Mouse (Mus musculus) layer of hippocampus, adult 8-10 months (tissue): ENCODE data around the gene Ttc12. TPM values are rescaled to one million over a fixed set of nuclear protein-coding genes. Genes with fewer than 3 reads are reported as not detected.

Experiments
- DNase-seq, 2 experiments: peaks; one replicate each; pipeline ENCODE4 v3.0.0; 2022; ENCODE audit warnings: low spot score in 2 of 2
- total RNA-seq, 4 experiments: library from RNA; stranded (reverse); gene quantifications; 2 replicates each; pipeline ENCODE4 v1.2.4; 2022

Gene Ttc12
- total RNA-seq, 4 experiments from 2014 or later: 1.6 to 2.6 (median 2.3) TPM

GRCm38 (mm10) chr9:49490609-49491008 lies 4.6 kb upstream of the Ttc12 start:
- no peak for DNase-seq

- DNase-seq: peak; percentile 59 to 86
Observed at GRCm38 (mm10) chr9:49488912-49489895, 3.2 kb upstream of the Ttc12 start.

GRCm38 (mm10) chr9:49488258-49488657 lies 2.2 kb upstream of the Ttc12 start:
- no peak for DNase-seq

- DNase-seq: no peak
Observed at GRCm38 (mm10) chr9:49487657-49487943, 1.6 kb upstream of the Ttc12 start.

GRCm38 (mm10) chr9:49486805-49487656 lies 1.0 kb upstream of the Ttc12 start:
- no peak for DNase-seq

- no peak for DNase-seq
Observed at GRCm38 (mm10) chr9:49485250-49485891, 654 bp downstream of the Ttc12 start.

- DNase-seq: no peak
Observed at GRCm38 (mm10) chr9:49483316-49483715, 2.7 kb downstream of the Ttc12 start.

GRCm38 (mm10) chr9:49472126-49472525 lies 13.9 kb downstream of the Ttc12 start:
- no peak for DNase-seq

GRCm38 (mm10) chr9:49470946-49471345 lies 15.1 kb downstream of the Ttc12 start:
- DNase-seq: peak in 1 of 2 experiments; percentile 23

GRCm38 (mm10) chr9:49470006-49470405 lies 16.0 kb downstream of the Ttc12 start:
- no peak for DNase-seq

- DNase-seq: no peak
Observed at GRCm38 (mm10) chr9:49456136-49456535, 29.9 kb downstream of the Ttc12 start.

GRCm38 (mm10) chr9:49452396-49452795 lies 33.6 kb downstream of the Ttc12 start:
- DNase-seq: no peak

GRCm38 (mm10) chr9:49450491-49450890 lies 35.5 kb downstream of the Ttc12 start:
- DNase-seq: no peak

GRCm38 (mm10) chr9:49442621-49443020 lies 43.4 kb downstream of the Ttc12 start:
- DNase-seq: peak; percentile 7

GRCm38 (mm10) chr9:49427478-49427877 lies 58.5 kb downstream of the Ttc12 start:
- DNase-seq: no peak

- no peak for DNase-seq
Observed at GRCm38 (mm10) chr9:49426921-49427320, 59.1 kb downstream of the Ttc12 start, which contains the start of gene Ankk1. Gene Ankk1 (minus strand): TSS chr9:49427021.

- DNase-seq: no peak
Observed at GRCm38 (mm10) chr9:49425585-49425984, 60.4 kb downstream of the Ttc12 start.

- no peak for DNase-seq
Observed at GRCm38 (mm10) chr9:49423866-49424265, 62.2 kb downstream of the Ttc12 start.

GRCm38 (mm10) chr9:49410621-49411020 lies 75.4 kb downstream of the Ttc12 start:
- DNase-seq: no peak

- DNase-seq: no peak
Observed at GRCm38 (mm10) chr9:49407028-49407427, 79.0 kb downstream of the Ttc12 start.

- DNase-seq: no peak
Observed at GRCm38 (mm10) chr9:49403711-49404110, 82.3 kb downstream of the Ttc12 start.

- DNase-seq: no peak
Observed at GRCm38 (mm10) chr9:49396006-49396405, 90.0 kb downstream of the Ttc12 start.
